Mouse (Mus musculus) liver, embryonic 12.5 days (tissue): ENCODE measurements around the gene Fam129c. TPM values are rescaled to one million over a fixed set of nuclear protein-coding genes. Genes with fewer than 3 reads are reported as not detected.

Source experiments
- ATAC-seq: fragments of 200-750 bp; cut with Nextera tagmentation; 2 replicates; pipeline ENCODE4 v1.8.0; 2017; ENCODE audit warnings: moderate number of reproducible peaks, mild to moderate bottlenecking, moderate library complexity
- H3K27ac ChIP-seq: fragments of 300-500 bp; sonication (generic); 2 replicates; pipeline ENCODE4 v1.5.1; 2016; ENCODE audit warnings: mild to moderate bottlenecking
- H3K27me3 ChIP-seq: fragments of 300-500 bp; sonication (generic); replicated peaks from 2 replicates; pipeline ENCODE4 v1.6.1; 2016; ENCODE audit warnings: mild to moderate bottlenecking, moderate library complexity
- H3K36me3 ChIP-seq: fragments of 300-500 bp; sonication (generic); 2 replicates; pipeline ENCODE4 v1.6.1; 2016; ENCODE audit warnings: mild to moderate bottlenecking, moderate library complexity
- H3K4me1 ChIP-seq: fragments of 300-500 bp; sonication (generic); 2 replicates; pipeline ENCODE4 v1.6.1; 2016
- H3K4me2 ChIP-seq: fragments of 300-500 bp; sonication (generic); 2 replicates; pipeline ENCODE4 v1.6.1; 2016; ENCODE audit warnings: mild to moderate bottlenecking, moderate library complexity
- H3K4me3 ChIP-seq: fragments of 300-500 bp; sonication (generic); 2 replicates; pipeline ENCODE4 v1.5.1; 2016; ENCODE audit warnings: mild to moderate bottlenecking, moderate library complexity
- H3K9ac ChIP-seq: fragments of 300-500 bp; sonication (generic); 2 replicates; pipeline ENCODE4 v1.6.1; 2016; ENCODE audit warnings: mild to moderate bottlenecking, moderate library complexity
- H3K9me3 ChIP-seq: fragments of 300-500 bp; sonication (generic); replicated peaks from 2 replicates; pipeline ENCODE4 v1.6.1; 2016; ENCODE audit warnings: mild to moderate bottlenecking, moderate library complexity
- WGBS: fragments of 180-500 bp; shearing (Covaris S2); methylation state at CpG from one replicate; pipeline ENCODE4 v1.1.7; 2016; ENCODE audit not compliant: insufficient replicate concordance; 5-methylcytosine and 5-hydroxymethylcytosine counted together
- microRNA-seq: library from miRNA; unstranded; fragments of <30 nt; microRNA quantifications from one replicate; pipeline ENCODE4, GENCODE M21; 2017
- polyA plus RNA-seq: library from polyadenylated mRNA; unstranded; fragments of >200 nt; fragmentation: Nextera tagmentation; extraction: Ambion mirVana; gene quantifications from 2 replicates; pipeline ENCODE4 v1.2.1, GENCODE M21; 2016

Gene Fam129c
- polyA plus RNA-seq, 1 experiment from 2014 or later = 1.3 TPM

GRCm38 (mm10) chr8:71637149-71638095 lies 40.0 kb downstream of the Fam129c start:
- Histone ChIP-seq H3K4me2 (no peak overlapping the region), H3K36me3 (no peaks in the 10 kb centered on the region), H3K9me3 (no peaks in the 10 kb centered on the region), H3K4me1 (peaks cover 23% of the 10 kb centered on the region), H3K27ac (no peak overlapping the region), H3K27me3 (peaks cover 75% of the 10 kb centered on the region), H3K9ac (no peak overlapping the region), H3K4me3 (no peak overlapping the region)
- ATAC-seq = no peak
- WGBS = 54% methylated on average over 8 of the region's 8 CpGs

- no peak overlapping the region for H3K27ac ChIP-seq
- no peak for ATAC-seq
- H3K36me3 ChIP-seq = no peaks in the 10 kb centered on the region
- H3K9me3 ChIP-seq = no peaks in the 10 kb centered on the region
- H3K27me3 ChIP-seq = peaks cover 68% of the 10 kb centered on the region
- peaks cover 21% of the 10 kb centered on the region for H3K4me1 ChIP-seq
- H3K4me2 ChIP-seq = no peak overlapping the region
- WGBS = 60% methylated on average over 6 of the region's 6 CpGs
- no peak overlapping the region for H3K9ac ChIP-seq
- no peak overlapping the region for H3K4me3 ChIP-seq
Measured at GRCm38 (mm10) chr8:71638321-71638720, 40.9 kb downstream of the Fam129c start.

- no peak overlapping the region for H3K4me2 ChIP-seq
- peak; percentile 15; the same call in 1 of the 2 replicates for ATAC-seq
- H3K4me1 ChIP-seq = peaks cover 11% of the 10 kb centered on the region
- 41% methylated on average over 4 of the region's 4 CpGs for WGBS
- no peaks in the 10 kb centered on the region for H3K36me3 ChIP-seq
- no peaks in the 10 kb centered on the region for H3K9me3 ChIP-seq
- H3K27ac ChIP-seq = no peak overlapping the region
- no peak overlapping the region for H3K9ac ChIP-seq
- peaks cover 58% of the 10 kb centered on the region for H3K27me3 ChIP-seq
- no peak overlapping the region for H3K4me3 ChIP-seq
Measured at GRCm38 (mm10) chr8:71639318-71639717, 41.9 kb downstream of the Fam129c start.

GRCm38 (mm10) chr8:71645510-71645909 lies 48.1 kb downstream of the Fam129c start:
- Histone ChIP-seq H3K9me3 (no peaks in the 10 kb centered on the region), H3K4me3 (no peak overlapping the region), H3K27me3 (peaks cover 33% of the 10 kb centered on the region), H3K27ac (no peak overlapping the region), H3K4me1 (no peaks in the 10 kb centered on the region), H3K36me3 (no peaks in the 10 kb centered on the region), H3K4me2 (no peak overlapping the region), H3K9ac (no peak overlapping the region)
- no peak for ATAC-seq
- 69% methylated on average over 9 of the region's 9 CpGs for WGBS

- H3K4me3 ChIP-seq = no peak overlapping the region
- H3K4me2 ChIP-seq = peak overlapping the region; percentile 49
- H3K27me3 ChIP-seq = peaks cover 99% of the 10 kb centered on the region
Measured at GRCm38 (mm10) chr8:71654600-71654999, 57.2 kb downstream of the Fam129c start.

More at GRCm38 (mm10) chr8:71654600-71654999, 57.2 kb downstream of the Fam129c start:
- no peak overlapping the region for H3K9ac ChIP-seq
- no peak overlapping the region for H3K27ac ChIP-seq
- no peaks in the 10 kb centered on the region for H3K36me3 ChIP-seq
- no peaks in the 10 kb centered on the region for H3K9me3 ChIP-seq
- 4% methylated on average over 24 of the region's 24 CpGs for whole genome bisulfite sequencing
- H3K4me1 ChIP-seq = peaks cover 23% of the 10 kb centered on the region
- peak; percentile 63 for ATAC-seq

Small RNAs within 50 kb of the gene (microRNA-seq; reads per million reads assigned to microRNA genes)
- not detected for gene Mir6769b

Other genes with a start within 250 kb of the Fam129c start
- gene Use1, start 230.8 kb upstream of the Fam129c start, polyA plus RNA-seq = 60.2 and 61.1 TPM in 2 replicates
- 6.8 and 6.9 TPM in 2 replicates for gene Ocel1, start 226.3 kb upstream of the Fam129c start, polyA plus RNA-seq
- 35.3 and 38.8 TPM in 2 replicates for gene Nr2f6, start 215.7 kb upstream of the Fam129c start, polyA plus RNA-seq
- 3.6 and 4.0 TPM in 2 replicates for gene Ushbp1, start 201.8 kb upstream of the Fam129c start, polyA plus RNA-seq
- 79.0 and 82.6 TPM in 2 replicates for gene Babam1, start 200.8 kb upstream of the Fam129c start, polyA plus RNA-seq
- gene Ankle1, start 191.6 kb upstream of the Fam129c start, polyA plus RNA-seq = 57.9 and 58.3 TPM in 2 replicates
- 16.0 and 17.4 TPM in 2 replicates for gene Abhd8, start 134.0 kb upstream of the Fam129c start, polyA plus RNA-seq
- 168 and 173 TPM in 2 replicates for gene Mrpl34, start 132.7 kb upstream of the Fam129c start, polyA plus RNA-seq
- gene Dda1, start 128.4 kb upstream of the Fam129c start, polyA plus RNA-seq = 60.6 and 63.1 TPM in 2 replicates
- 1.2 TPM in 2 replicates for gene Ano8, start 111.7 kb upstream of the Fam129c start, polyA plus RNA-seq
- 9.3 and 9.6 TPM in 2 replicates for gene Gtpbp3, start 109.5 kb upstream of the Fam129c start, polyA plus RNA-seq
- gene Plvap, start 85.9 kb upstream of the Fam129c start, polyA plus RNA-seq = 44.8 and 46.7 TPM in 2 replicates
- gene Ccdc194, start 71.9 kb upstream of the Fam129c start, polyA plus RNA-seq = 0.30 and 0.57 TPM in 2 replicates
- 28.7 and 29.4 TPM in 2 replicates for gene Bst2, start 60.2 kb upstream of the Fam129c start, polyA plus RNA-seq
- 39.2 and 42.7 TPM in 2 replicates for gene Mvb12a, start 54.7 kb upstream of the Fam129c start, polyA plus RNA-seq
- 0.61 and 0.75 TPM in 2 replicates for gene Tmem221, start 38.8 kb upstream of the Fam129c start, polyA plus RNA-seq
- 0.32 and 0.36 TPM in 2 replicates for gene Nxnl1, start 31.0 kb upstream of the Fam129c start, polyA plus RNA-seq
- gene Slc27a1, start 28.8 kb upstream of the Fam129c start, polyA plus RNA-seq = 4.1 and 4.4 TPM in 2 replicates
- gene Pgls, start 5.5 kb upstream of the Fam129c start, polyA plus RNA-seq = 138 and 144 TPM in 2 replicates
- gene Colgalt1, start 13.3 kb downstream of the Fam129c start, polyA plus RNA-seq = 29.0 and 30.1 TPM in 2 replicates
- 0.22 and 0.31 TPM in 2 replicates for gene Unc13a, start 74.1 kb downstream of the Fam129c start, polyA plus RNA-seq
- 9.2 and 10.4 TPM in 2 replicates for gene Jak3, start 78.6 kb downstream of the Fam129c start, polyA plus RNA-seq
- 1.5 and 2.1 TPM in 2 replicates for gene Insl3, start 91.6 kb downstream of the Fam129c start, polyA plus RNA-seq
- 3.6 and 4.2 TPM in 2 replicates for gene B3gnt3, start 104.1 kb downstream of the Fam129c start, polyA plus RNA-seq
- gene Fcho1, start 128.1 kb downstream of the Fam129c start, polyA plus RNA-seq = 19.5 and 20.6 TPM in 2 replicates